Comparison of ENCODE assay signal across 7 mouse cellular contexts in genomic region chr12:46818021-46818855, GRCm38 (mm10). TPM values are rescaled to one million over a fixed set of nuclear protein-coding genes. Genes with fewer than 3 reads are reported as not detected.
DNase-seq lines count a peak whose midpoint lies in the region; TF ChIP-seq lines count a peak whose summit lies in the region.

No protein-coding gene starts in this region.

- no peak for TF ChIP-seq CTCF in small intestine, adult 2 months (IDR thresholded peaks at IDR 0.05; ENCODE audit: extremely low read depth, insufficient read length, insufficient replicate concordance, low read depth, low read length)

- peak; percentile 1 for DNase-seq in adrenal gland, adult 8-10 months
- peak; percentile 61 to 71 for DNase-seq in cerebellum, postnatal 36 days
- DNase-seq in gastrocnemius, postnatal 10 days: peak; percentile 38
- peak; percentile 3 for DNase-seq in induced T-regulatory cell, adult 2 months (ENCODE audit: low read depth)
- DNase-seq in left cerebral cortex, adult 9 months (ENCODE audit: low spot score in 2 of 2): peak; percentile 16 to 45
- peak; percentile 29 to 48 for DNase-seq in lung, postnatal 4 days

- H3K36me3 ChIP-seq in small intestine, adult 2 months (ENCODE audit: control insufficient read depth, insufficient read depth, low read length): no peaks in the 10 kb centered on the region

- no peaks in the 10 kb centered on the region for H3K4me1 ChIP-seq in small intestine, adult 2 months (ENCODE audit: control insufficient read depth, insufficient read depth, insufficient read length, low read length)

- H3K27me3 ChIP-seq in small intestine, adult 2 months (ENCODE audit: control insufficient read depth, insufficient read depth, low read length): peaks cover 13% of the 10 kb centered on the region; the same call in 1 of the 2 replicates

- WGBS in small intestine, adult 2 months: 2% methylated on average over 59 of the region's 61 CpGs

- peak overlapping the region; percentile 89 for H3K4me3 ChIP-seq in small intestine, adult 2 months (ENCODE audit: low read depth, low read length)

- TF ChIP-seq POLR2A in small intestine, adult 2 months (IDR thresholded peaks at IDR 0.05; ENCODE audit: low read depth, low read length): no peak

- no peak overlapping the region for H3K27ac ChIP-seq in small intestine, adult 2 months (ENCODE audit: insufficient read depth, low read depth, low read length)

RNA-seq across cellular contexts. Expression of gene Nova1, which starts 0.5 kb away (rescaled TPM):
- total RNA-seq in adrenal gland, adult 8-10 months (2022): 1 to 10 TPM; 3.7 to 4.6 (median 4.3) TPM
- 10 to 100 TPM in 1 of 2 experiments, 1 to 10 TPM in 1; 9.2 to 11.5 TPM for total RNA-seq in gastrocnemius, postnatal 10 days (2021)
- polyA plus RNA-seq in small intestine, adult 2 months (2012; rRNA removed): 0.14 and 0.16 TPM in 2 replicates

Comparison
In these comparisons a context has a peak if more than half of its experiments do, and no peak if none do; other contexts are left out.
1. DNase-seq: peak in every context shown above with its lines; median percentile 66 in cerebellum, postnatal 36 days; 38 in lung, postnatal 4 days; 38 in gastrocnemius, postnatal 10 days; 30 in left cerebral cortex, adult 9 months; 3 in induced T-regulatory cell, adult 2 months; 1 in adrenal gland, adult 8-10 months.